Mouse (Mus musculus): ENCODE data around the gene Neurl3.

DNA sequence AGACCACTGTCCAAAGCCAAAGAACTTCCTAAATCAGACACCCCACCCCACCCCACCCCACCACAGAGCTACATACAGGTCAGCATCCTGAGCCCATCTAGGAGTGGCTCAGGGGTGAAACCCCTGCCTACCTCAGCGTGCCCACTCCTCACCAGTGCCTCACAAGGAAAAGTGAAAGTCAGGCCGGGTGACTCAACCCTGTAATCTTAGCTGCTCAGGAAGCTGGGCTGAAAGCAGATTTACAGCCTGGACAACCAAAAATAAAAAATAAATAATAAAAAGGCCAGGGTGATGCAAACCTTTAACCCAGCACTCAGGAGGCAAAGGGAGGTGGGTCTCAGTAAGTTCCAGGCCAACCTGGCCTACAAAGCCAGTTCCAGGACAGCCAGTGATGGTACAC, 38.6 kb downstream of the Neurl3 start:
- no peak for TF ChIP-seq POLR2A (IDR thresholded peaks at IDR 0.05; ENCODE audit: low read depth, low read length)
- no peak for TF ChIP-seq CTCF (conservative IDR thresholded peaks at IDR 0.05; ENCODE audit: insufficient read depth, insufficient read length, low read depth, low read length)
